Mouse (Mus musculus) skeletal muscle tissue, adult 2 months (tissue): ENCODE results near the gene Bfsp2.

Experiments used
- DNase-seq: peaks from one replicate; pipeline ENCODE4 v3.0.0-alpha.2; 2012; ENCODE audit warnings: low read depth, low spot score

Bfsp2 gene

DNA sequence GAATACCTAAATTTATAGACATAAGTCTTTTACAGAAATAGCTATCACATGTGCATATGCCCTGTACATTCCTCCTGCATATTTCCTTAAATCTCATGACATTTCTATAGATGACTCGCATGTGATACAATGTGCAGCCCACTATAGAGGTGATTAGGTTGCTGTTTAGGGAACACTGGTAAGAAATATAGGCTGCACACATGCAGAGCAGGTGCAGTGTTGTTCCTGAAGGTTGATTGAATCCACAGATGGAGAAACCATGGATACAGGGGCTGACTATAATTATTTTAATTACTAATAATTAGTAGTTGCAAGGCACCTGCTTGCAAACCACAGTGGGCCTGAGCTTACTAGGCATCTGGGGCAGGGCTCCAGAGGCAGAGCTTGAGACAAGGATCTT lies 48.5 kb downstream of the Bfsp2 start:
- no peak for DNase-seq

GRCm38 (mm10) chr9:103430431-103431220 lies 49.6 kb downstream of the Bfsp2 start:
- peak; percentile 49 for DNase-seq

GRCm38 (mm10) chr9:103426425-103426824 lies 53.8 kb downstream of the Bfsp2 start:
- no peak for DNase-seq

GRCm38 (mm10) chr9:103424869-103425268 lies 55.4 kb downstream of the Bfsp2 start:
- DNase-seq = no peak

DNA sequence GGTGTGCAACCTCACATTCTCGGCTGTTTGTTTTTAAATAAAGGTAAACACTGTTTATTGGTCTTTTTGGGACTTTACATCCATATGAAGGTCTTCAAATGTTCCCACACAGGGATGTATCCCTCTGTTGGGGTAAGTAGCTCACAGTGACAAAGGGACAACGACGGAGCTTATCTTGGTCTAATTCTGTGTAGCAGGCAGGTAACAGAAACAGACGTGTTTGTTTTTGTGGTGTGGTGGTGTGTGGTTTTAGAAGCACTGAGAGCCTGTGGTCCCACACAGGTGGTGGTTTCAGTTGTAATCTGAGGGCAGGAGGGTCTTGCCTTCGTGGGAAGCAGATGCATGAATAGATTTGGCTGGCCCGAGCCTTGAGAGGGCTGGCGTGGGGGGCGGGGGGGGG lies 56.3 kb downstream of the Bfsp2 start:
- DNase-seq = no peak

- DNase-seq = no peak
These were observed 56.8 kb downstream of the Bfsp2 start for GRCm38 (mm10) chr9:103423384-103423783.

- DNase-seq = no peak
These were observed 57.4 kb downstream of the Bfsp2 start for GRCm38 (mm10) chr9:103422847-103423246.

GRCm38 (mm10) chr9:103420844-103421243 lies 59.4 kb downstream of the Bfsp2 start:
- DNase-seq = no peak

GRCm38 (mm10) chr9:103418786-103419185 lies 61.4 kb downstream of the Bfsp2 start:
- no peak for DNase-seq

DNA sequence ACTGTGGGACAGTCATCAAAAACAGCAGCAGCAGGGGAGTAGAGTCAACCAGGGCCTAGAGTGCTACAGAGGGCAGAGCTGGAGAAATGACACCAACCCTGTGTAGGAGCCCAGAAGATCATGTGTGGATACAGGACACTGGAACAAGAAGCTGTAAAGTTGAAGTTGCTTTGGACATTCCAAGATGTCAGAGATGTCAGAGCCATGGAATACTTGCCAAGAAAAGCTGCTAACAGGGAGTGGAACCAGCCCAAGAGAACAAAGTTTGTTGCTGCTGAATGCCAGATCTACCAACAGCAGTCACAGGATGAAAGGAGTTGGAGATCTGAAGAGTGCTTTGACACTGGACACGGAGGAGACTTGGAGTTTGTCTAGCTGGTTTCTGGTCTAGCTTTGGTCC lies 62.0 kb downstream of the Bfsp2 start:
- peak; percentile 59 for DNase-seq

GRCm38 (mm10) chr9:103413457-103413856 lies 66.8 kb downstream of the Bfsp2 start:
- no peak for DNase-seq

DNA sequence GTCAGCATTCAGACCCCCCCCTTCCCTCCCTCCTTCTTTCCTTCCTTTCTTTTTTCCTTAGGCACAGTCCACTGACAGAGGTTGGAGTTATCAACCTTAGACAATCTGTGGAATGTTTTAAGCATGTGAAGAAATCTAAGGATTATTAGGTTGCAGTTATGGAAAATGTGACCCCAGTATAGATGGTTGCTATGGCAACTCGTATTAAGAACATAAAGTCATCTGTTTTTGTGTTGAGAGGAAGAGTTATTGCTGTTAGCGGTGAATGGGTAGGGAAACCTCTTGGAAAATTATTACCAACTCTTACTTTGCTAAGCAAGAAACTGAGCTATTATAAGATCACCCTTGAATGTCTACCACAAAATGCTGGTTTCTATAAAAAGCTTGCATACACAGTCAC lies 71.1 kb downstream of the Bfsp2 start:
- no peak for DNase-seq

- no peak for DNase-seq
These were observed 72.0 kb downstream of the Bfsp2 start for GRCm38 (mm10) chr9:103408136-103408777.

GRCm38 (mm10) chr9:103403331-103403973 lies 76.8 kb downstream of the Bfsp2 start:
- no peak for DNase-seq

DNA sequence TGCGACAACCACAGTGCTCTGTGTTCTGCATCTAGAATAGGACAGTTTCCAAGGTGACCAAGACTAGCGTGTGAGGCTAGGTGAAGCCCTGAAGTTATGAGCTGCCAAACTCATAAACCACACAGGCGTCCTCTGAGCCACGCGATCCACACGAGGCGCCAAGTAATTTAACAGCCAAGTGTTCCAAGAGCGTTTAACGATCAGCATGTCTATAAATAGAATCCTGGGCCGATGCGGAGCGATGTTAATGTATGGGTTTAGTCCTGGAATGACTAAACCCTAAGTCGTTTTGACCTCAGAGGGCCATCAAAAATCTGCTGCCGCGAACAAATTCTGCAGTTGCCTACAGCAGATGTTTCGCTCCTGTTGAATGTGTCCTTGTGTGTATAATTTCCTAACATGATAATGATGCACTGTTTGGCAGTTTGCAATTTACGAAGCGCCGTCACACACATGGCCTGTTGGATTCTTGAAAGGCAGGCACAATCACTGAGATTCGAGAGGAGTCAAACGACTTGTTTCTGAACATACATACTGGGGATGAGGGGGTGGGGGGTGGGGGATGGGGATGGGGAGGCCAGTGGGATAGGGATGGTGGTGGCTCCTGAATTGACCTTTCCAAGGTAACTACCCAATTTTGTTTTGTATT lies 81.6 kb downstream of the Bfsp2 start:
- peak; percentile 78 for DNase-seq

DNA sequence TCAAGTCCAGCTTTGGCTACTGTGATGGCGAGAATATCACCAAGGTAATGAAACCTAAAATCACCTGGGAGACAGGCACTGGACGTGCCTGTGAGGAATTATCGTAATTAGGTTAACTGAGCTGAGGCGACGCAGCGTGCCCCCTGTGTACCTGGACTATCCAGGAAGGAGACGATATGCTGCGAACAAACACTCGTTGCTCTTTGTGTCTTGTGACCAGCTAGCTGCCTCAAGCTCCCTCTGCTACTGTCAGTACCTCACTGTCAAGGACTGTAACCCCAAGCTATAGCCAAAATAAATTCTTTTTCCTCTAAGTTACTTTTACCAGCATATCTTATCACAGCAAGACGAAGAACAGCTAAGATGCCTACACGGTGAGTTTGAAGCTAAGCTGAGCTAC lies 87.0 kb downstream of the Bfsp2 start:
- DNase-seq = no peak

- DNase-seq = no peak
These were observed 88.3 kb downstream of the Bfsp2 start for GRCm38 (mm10) chr9:103391796-103392372.

DNA sequence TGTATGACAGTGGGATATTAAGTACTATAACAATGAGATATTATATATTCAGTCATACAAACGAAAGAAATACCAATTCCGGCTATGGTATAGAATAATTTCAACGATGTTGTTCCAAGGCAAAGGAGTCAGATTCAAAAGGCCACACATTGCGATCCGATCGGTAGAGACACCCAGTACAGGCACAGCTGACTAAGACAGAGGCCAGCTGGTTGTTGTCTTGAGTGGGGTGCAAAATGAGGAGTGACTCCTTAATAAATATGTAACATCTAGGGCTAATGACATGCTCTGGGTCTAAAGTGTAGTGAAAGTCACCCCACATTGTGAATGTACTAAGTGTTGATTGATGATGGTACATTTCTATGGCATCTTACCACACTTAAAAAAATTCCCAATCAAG lies 91.0 kb downstream of the Bfsp2 start:
- DNase-seq = no peak

DNA sequence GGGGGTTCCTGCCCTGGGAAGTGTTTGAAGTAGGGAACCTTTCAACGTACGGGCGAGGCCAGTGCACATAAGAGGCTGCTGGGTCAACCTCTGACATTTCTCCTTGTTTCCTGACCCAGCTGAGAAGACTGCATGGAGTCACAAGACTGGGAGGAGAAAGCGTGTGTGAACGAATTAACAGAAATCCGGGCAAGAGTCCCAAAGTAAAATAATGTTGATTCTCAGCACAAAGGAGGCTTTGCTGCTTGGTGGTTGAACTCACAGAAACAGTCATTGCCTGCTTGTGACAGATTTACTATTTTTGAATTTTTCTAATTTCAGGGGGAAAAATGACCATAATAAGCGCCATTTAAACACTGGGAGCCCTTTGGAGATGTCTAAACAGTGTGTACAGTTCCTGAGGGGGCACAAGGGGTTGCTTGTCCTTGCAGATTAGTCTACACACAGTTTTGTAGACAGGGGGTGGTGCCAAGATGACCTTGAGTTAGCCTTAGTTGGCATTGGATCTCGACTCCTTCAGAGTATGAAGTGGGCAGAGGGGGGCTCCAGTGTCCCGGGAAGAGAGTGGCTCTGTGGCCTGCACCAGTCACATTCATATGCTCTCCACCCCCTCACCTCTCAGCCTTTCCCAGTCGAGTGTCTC lies 93.1 kb downstream of the Bfsp2 start:
- no peak for DNase-seq

DNA sequence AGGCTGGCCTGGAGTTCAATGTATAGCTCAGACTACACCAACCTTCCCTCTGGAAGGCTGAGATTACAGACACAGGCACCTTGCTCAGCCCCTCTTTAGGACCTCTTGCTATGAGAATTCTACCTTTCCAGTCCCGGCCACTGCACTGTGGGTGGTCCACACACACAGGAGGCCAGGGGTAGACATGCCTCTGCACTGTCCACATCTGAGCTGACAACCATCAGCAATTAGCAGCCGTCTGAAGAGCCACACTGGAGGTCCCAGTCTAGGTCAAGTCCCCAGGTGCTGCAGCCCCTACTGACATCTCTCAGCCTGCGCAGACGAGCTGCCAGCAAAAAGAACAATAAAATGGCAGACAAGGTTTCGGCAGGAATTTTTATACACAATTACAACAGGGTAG lies 93.6 kb downstream of the Bfsp2 start:
- no peak for DNase-seq

- DNase-seq = no peak
These were observed 94.6 kb downstream of the Bfsp2 start for GRCm38 (mm10) chr9:103385600-103385999.
